Mouse (Mus musculus) testis, postnatal 10 days (tissue): ENCODE measurements at regions not wholly inside any gene's neighbourhood (a gene's known extent, or its start where the extent isn't known, plus 50 kb on each side); places are given as distances from the start of the nearest gene placed in this dataset.

Experiments
- DNase-seq: peaks from one replicate; pipeline ENCODE4 v3.0.0; 2021; ENCODE audit warnings: low spot score

GRCm38 (mm10) chr5:133267356-133267755, 724.2 kb upstream of the Auts2 start:
- DNase-seq = no peak

- DNase-seq = no peak
These were observed 721.8 kb upstream of the Auts2 start for GRCm38 (mm10) chr5:133264976-133265375.

- no peak for DNase-seq
These were observed 675.7 kb upstream of the Auts2 start for GRCm38 (mm10) chr5:133218801-133219200.

- no peak for DNase-seq
These were observed 655.4 kb upstream of the Auts2 start for GRCm38 (mm10) chr5:133198546-133198945.

- DNase-seq = no peak
These were observed 646.8 kb upstream of the Auts2 start for GRCm38 (mm10) chr5:133189798-133190571.

- DNase-seq = no peak
These were observed 632.5 kb upstream of the Auts2 start for GRCm38 (mm10) chr5:133175636-133176035.

- peak; percentile 77 for DNase-seq
These were observed 630.1 kb upstream of the Auts2 start for GRCm38 (mm10) chr5:133173155-133173723.

- no peak for DNase-seq
These were observed 629.5 kb upstream of the Auts2 start for GRCm38 (mm10) chr5:133172686-133173085.

- no peak for DNase-seq
These were observed 628.1 kb upstream of the Auts2 start for GRCm38 (mm10) chr5:133171266-133171665.

GRCm38 (mm10) chr5:133167576-133167975, 624.4 kb upstream of the Auts2 start:
- no peak for DNase-seq

GRCm38 (mm10) chr5:133167001-133167461, 623.9 kb upstream of the Auts2 start:
- no peak for DNase-seq

GRCm38 (mm10) chr5:133156115-133156857, 613.1 kb upstream of the Auts2 start:
- no peak for DNase-seq

GRCm38 (mm10) chr5:133145996-133146395, 602.9 kb upstream of the Auts2 start:
- DNase-seq = no peak

GRCm38 (mm10) chr5:133143679-133144078, 600.5 kb upstream of the Auts2 start:
- no peak for DNase-seq

GRCm38 (mm10) chr5:133142401-133143115, 599.4 kb upstream of the Auts2 start:
- DNase-seq = no peak

- DNase-seq = no peak
These were observed 587.9 kb upstream of the Auts2 start for GRCm38 (mm10) chr5:133131042-133131441.

- DNase-seq = no peak
These were observed 587.2 kb upstream of the Auts2 start for GRCm38 (mm10) chr5:133130316-133130715.

GRCm38 (mm10) chr5:133124223-133124622, 581.1 kb upstream of the Auts2 start:
- no peak for DNase-seq

- DNase-seq = no peak
These were observed 570.8 kb upstream of the Auts2 start for GRCm38 (mm10) chr5:133113946-133114345.

GRCm38 (mm10) chr5:133113183-133113582, 570.0 kb upstream of the Auts2 start:
- DNase-seq = no peak

- DNase-seq = peak; percentile 42
These were observed 563.7 kb upstream of the Auts2 start for GRCm38 (mm10) chr5:133106691-133107354.

- DNase-seq = no peak
These were observed 553.2 kb upstream of the Auts2 start for GRCm38 (mm10) chr5:133096340-133096739.
